Mouse (Mus musculus): ENCODE results near the gene Tmprss12.
"Not testable (repeated sequence)": the region's sequence is repeated elsewhere in the genome, so short reads cannot be mapped to it uniquely, and the experiment has no call there.

Gene Tmprss12

GRCm38 (mm10) chr15:100280626-100281025 is at the start of gene Tmprss12:
Gene Tmprss12, plus strand, starts transcription at chr15:100280837.
- DNase-seq = no peak

DNA sequence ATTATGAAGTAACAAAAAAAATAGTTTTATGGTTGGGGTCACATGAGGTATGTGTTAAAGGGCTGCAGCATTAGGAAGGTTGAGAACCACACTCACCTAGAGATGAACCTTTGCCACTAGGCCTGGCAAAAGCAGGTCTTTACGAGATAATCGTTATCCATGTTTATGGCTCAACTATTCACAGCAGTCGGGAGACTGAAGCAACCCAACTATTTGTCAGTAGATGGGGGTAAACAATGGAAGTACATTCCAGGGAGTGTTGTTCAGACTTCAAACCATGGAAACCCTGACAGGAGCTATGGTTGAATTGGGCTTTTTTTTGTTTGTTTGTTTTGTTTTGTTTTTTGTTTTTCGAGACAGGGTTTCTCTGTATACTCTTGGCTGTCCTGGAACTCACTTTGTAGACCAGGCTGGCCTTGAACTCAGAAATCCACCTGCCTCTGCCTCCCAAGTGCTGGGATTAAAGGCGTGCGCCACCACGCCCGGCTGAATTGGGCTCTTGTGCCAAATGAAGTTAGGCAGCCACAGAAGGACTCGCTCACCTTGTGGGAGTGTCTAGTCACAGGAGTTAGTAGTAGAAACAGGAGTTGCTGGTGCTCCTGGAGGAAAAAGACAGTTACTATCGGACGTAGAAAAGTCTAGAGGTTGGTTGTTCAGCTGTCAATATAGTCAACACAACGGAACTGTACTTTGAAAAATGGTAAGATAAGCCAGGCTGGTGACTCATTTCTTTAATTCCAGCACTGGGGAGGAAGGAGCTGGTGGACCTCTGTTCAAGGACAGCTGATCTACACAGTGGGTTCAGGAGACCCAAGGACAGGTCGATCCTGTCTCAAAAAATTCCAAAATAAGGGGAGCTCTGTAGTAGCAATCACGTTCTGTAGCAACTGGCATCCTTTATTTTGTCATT is 48.8 kb upstream of the Tmprss12 start:
- DNase-seq = no peak

DNA sequence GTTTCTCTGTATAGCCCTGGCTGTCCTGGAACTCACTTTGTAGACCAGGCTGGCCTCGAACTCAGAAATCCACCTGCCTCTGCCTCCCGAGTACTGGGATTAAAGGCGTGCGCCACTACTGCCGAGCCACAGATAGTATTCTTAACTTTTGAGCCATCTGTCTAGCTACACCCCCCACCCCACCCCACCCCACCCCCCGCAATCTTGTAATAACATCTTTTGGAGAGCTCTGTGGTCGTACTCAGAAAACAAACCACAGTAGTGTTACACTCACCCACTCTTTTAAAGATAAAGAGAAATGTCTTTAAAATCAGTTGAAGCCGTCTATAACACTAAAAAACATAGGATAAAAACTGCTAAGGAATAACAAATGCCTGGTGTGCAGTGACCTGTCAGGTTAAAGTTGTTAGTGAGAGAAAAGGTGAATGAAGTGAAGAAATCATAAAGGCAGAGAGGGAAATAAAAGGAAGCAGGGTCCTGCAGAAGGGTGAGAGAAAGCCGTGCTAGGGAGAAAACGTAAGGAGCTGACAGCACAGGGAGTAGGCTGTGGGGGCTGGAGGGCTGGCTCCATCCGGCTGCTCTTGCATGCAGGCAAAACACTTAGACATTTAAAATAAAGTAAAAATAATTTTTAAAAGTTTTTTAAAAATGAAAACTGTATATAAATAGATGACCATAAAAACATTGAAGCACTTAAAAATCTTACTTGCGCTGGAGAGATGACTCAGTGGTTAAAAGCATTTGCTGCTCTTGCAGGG is 45.2 kb upstream of the Tmprss12 start:
- DNase-seq = no peak

- DNase-seq = no peak
Observed at GRCm38 (mm10) chr15:100236952-100237351, 43.7 kb upstream of the Tmprss12 start.

DNA sequence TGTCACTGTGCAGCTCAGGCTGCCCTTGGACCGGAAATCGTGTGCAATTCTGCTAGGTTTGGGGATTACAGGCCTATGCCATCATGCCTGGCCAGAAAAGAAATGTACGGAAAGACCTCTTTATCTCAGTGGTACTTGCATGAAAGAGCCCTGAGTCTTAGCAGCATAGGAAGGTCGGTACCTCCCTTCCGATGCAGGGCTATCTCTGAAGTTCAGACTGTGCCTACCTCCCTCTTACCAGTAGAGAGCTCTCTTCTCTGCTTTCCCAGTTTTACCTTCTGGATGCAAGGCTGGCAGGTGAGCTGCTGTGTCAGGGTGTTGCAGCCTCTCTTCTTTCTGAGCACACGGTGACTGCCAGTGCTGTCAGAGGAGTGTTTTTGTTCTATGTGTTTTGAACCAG is 38.9 kb upstream of the Tmprss12 start:
- no peak for DNase-seq

DNA sequence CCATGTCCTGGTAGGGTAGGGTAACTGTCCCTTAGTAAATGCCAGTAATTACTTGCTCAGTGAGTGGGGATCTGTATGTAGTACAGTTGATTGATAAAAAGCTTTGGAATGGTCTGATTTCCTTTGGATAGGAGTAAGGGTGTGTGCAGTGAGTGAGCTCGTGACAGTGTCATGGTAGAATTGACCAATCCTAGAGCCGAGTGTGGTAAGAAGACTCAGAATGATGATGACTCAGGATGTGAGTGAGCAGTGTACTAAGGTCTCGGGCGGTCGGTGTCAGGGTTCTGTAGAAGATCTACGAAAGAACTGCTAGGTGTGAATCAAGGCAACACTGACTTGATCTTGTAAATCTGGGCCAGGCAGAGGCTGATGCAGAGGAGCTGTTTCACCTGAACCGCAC is 34.7 kb upstream of the Tmprss12 start:
- no peak for DNase-seq

GRCm38 (mm10) chr15:100247296-100247695 is 33.3 kb upstream of the Tmprss12 start:
- no peak for DNase-seq

DNA sequence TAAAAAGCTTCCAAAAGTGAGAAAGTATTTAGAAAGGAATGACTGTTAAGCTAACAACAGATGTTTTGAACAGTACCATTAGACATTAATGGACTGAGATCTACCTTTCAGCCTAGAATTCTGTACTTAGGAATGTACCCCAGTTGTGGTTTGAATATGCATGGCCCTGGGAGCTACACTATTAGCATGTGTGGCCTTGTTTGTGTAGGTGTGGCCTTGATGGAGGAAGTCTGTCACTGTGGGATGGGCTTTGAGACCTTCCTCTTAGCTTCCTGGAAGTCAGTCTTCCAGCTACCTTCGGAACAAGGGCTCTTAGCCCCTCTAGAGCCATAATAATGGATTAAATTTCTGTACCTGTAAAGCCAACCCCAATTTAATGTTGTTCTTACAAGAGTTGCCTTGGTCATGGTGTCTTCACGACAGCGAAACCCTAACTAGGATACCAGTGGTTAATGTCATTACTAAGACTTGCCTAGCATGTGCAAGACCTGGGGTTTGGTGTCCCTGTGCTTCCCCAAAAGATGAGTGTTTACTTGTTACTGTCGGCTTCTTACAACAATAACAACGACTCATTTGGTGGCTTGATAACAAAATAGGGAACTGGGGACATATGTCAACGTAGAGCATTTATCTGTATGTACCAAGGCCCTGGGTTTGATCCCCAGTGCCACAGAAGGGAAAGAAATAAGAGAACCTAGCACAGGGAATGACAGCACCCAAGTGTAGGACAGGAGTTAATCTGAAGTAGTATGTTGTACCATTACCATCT is 31.8 kb upstream of the Tmprss12 start:
- no peak for DNase-seq

- DNase-seq = no peak
Observed at GRCm38 (mm10) chr15:100251153-100251780, 29.4 kb upstream of the Tmprss12 start.

DNA sequence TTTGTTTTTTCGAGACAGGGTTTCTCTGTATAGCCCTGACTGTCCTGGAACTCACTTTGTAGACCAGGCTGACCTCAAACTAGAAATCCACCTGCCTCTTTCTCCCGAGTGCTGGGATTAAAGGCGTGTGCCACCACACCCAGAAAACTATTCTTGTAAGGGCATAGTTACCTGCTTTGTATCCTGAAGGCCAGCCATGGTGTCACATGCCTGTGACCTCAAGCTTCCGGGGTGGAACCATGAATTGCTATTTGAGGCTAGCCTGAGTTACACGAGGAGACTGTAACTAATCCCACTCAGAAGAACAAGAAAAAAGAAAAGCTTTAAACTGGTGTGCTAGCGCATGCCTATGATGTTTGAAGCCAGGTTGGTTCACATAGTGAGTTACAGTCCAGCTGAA is 24.3 kb upstream of the Tmprss12 start:
- no peak for DNase-seq

- DNase-seq = no peak
Observed at GRCm38 (mm10) chr15:100257305-100257704, 23.3 kb upstream of the Tmprss12 start.

DNA sequence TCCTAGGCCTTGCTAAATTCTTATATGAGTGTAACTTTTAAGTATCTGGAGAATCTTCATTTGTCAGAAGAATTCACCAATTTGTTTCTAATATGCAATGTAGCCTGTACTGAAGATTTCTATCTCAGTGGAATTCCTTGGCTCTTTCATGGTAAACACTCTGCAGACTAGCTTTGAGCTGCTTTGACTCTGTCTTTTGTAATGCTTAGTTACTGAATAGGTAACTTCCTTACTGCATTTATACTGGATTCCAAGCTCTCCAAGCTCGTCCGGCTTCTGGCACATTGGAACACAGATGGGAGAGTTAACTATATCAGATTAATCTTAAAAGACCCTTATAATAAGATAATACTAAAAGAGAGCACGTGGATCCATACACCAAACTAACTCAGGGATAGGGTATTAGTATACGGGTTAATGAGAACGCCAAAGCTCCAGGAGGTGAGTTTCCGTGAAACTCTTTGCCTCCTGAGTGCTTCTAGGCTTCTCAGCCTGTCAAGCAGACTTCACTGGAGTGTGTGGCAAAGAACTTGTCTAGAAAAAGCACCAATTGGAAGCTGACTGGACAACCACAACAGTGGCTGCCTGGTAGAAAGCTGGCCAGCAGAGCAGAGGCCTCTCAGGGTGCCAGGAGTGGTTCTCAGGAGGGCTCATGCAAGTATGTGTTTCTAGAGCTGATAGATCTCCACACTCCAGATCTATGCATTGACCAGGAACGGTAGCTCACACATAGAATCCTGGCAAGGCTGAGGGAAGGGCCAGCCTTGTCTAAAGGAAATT is 21.8 kb upstream of the Tmprss12 start:
- no peak for DNase-seq

GRCm38 (mm10) chr15:100260351-100260750 is 20.3 kb upstream of the Tmprss12 start:
- not testable (repeated sequence) for DNase-seq

DNA sequence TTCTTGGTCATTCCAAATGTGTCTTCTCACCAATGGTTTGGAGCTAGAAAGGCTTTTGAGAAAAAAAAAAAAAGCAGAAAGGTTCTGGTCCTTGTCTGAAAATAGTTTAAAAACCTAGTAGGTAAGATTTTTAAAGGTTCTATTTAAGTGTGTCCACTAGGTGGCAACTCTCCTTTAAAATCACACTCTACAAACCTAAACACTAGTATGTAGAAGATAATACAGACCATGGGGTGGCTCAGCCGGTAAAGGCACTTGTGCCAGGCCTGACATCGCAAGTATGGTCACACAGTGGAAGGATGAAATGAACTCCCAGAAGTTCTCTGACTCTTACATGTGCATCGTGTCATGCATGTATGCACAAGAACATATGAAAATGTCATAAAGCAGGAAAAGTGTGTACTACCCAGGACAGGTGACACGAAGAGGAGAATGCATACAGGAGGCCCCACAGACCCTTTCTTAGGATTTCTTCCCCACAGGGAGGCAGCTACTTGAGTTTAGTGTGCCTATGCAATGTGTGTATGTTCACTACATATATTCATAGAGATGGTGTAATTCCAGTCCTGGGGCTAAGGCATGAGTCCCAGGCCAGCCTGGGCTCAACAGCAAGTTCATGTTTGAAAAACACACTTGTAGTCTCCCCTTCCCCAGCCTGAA is 17.3 kb upstream of the Tmprss12 start:
- peak; percentile 18 for DNase-seq

DNA sequence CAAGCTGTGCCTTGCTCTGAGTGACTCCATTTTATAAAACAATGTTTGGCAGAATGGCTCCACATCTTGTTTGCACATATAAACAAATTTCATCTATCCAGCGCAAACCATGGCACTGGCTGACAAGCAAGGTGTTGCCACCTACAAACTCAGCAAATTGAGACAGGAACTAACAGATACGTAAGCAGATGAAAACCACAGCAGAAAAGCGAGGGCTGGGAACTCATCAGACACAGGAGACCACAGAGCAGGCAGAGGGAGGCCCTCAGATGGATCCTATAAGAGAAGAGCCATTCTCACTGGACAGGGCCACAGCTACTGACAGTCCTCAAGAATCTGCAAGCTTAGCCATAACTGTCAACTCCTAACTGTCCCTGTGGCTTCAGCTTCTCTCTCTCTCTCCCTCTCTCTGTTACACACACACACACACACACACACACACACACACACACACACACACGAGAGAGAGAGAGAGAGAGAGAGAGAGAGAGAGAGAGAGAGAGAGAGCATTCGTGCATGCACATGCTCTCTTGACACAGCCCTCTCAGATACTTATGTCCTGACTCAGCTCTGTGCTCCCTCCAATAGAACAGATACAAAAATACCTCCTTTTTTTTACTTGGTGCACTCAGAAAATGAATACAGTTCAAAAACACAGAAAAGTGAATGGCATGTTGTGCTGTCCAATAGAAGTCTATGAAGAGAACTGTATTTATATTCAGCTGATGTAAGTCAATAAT is 14.9 kb upstream of the Tmprss12 start:
- DNase-seq = no peak

GRCm38 (mm10) chr15:100268916-100269315 is 11.7 kb upstream of the Tmprss12 start:
- DNase-seq = no peak

GRCm38 (mm10) chr15:100269776-100270175 is 10.9 kb upstream of the Tmprss12 start:
- no peak for DNase-seq

GRCm38 (mm10) chr15:100270609-100271008 is 10.0 kb upstream of the Tmprss12 start:
- DNase-seq = not testable (repeated sequence)

- no peak for DNase-seq
Observed at GRCm38 (mm10) chr15:100271411-100271810, 9.2 kb upstream of the Tmprss12 start.

DNA sequence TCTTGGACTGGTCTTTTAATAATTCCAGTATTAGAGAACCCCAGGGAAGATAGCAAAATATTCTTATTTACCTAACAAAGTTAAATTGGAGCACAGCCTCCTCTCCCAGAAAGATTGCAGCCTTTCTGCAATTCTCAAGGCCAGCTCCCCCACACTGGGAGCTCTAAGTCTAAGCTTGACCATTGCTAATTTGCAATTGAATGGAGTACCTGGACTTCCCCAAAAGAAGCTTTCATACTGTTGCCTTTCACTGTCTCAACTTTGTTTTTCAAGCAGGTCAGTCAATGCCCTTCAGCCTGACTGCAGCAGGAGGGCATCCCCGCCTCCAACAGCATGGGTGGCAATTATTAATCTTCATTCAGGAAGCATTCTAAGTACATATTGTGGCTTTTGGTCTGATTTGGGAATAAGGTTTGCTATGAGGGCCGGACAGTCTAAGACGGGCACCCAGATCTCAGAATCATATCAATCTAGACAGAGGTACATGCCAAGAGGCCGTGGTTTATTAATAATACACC is 6.8 kb upstream of the Tmprss12 start:
- DNase-seq = not testable (repeated sequence)
